Mouse (Mus musculus): Measurements from ENCODE around the gene Lrrc4c. TPM values are rescaled to one million over a fixed set of nuclear protein-coding genes. Genes with fewer than 3 reads are reported as not detected.

Gene Lrrc4c
- polyA plus RNA-seq, 1 experiment, result 56.6 TPM

DNA sequence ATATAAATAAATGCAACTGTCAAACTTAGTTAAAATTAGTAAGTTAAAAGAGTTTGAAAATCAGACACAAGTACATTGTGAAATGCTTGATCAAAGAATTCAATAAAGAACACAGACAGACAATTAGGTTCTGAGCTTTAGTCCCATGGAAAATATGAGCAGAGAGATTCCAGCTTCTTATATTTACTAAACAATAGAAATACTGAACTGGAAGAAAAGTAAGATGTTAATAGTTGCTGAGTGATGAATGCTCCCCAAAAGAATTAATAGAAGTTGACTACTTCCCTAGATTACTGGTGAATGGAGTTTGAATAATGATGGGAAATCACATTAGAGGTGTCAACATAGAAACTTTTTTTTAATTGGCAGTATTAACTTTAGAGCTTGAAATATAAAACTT, 1323.7 kb downstream of the Lrrc4c start:
- Histone ChIP-seq H3K4me3 (ENCODE audit: insufficient read depth, low read length) (no peak overlapping the region), H3K4me1 (ENCODE audit: control insufficient read depth, insufficient read depth, low read length) (no peaks in the 10 kb centered on the region), H3K27ac (ENCODE audit: insufficient read depth, low read length) (no peak overlapping the region)
- TF ChIP-seq CTCF (IDR thresholded peaks at IDR 0.05; ENCODE audit: extremely low read depth, insufficient read depth, low read length) (no peak), POLR2A (IDR thresholded peaks at IDR 0.05; ENCODE audit: extremely low read depth, insufficient read depth, low read length) (no peak)

- Histone ChIP-seq H3K4me3 (ENCODE audit: insufficient read depth, low read length) (no peak overlapping the region), H3K4me1 (ENCODE audit: control insufficient read depth, insufficient read depth, low read length) (no peaks in the 10 kb centered on the region)
- TF ChIP-seq POLR2A (IDR thresholded peaks at IDR 0.05; ENCODE audit: extremely low read depth, insufficient read depth, low read length), result no peak
- TF ChIP-seq CTCF (IDR thresholded peaks at IDR 0.05; ENCODE audit: extremely low read depth, insufficient read depth, low read length), result no peak
Measured at GRCm38 (mm10) chr2:97652711-97653110, 1334.7 kb downstream of the Lrrc4c start.

More at GRCm38 (mm10) chr2:97652711-97653110, 1334.7 kb downstream of the Lrrc4c start:
- H3K27ac ChIP-seq (ENCODE audit: insufficient read depth, low read length), result no peak overlapping the region
